Mouse (Mus musculus) stomach, postnatal 0 days (tissue): ENCODE measurements at regions not wholly inside any gene's neighbourhood (a gene's known extent, or its start where the extent isn't known, plus 50 kb on each side); places are given as distances from the start of the nearest gene placed in this dataset.

Experiments
- CTCF ChIP-seq: IDR thresholded peaks from 2 replicates; pipeline ENCODE4 v1.5.1; 2016; ENCODE audit warnings: antibody characterized with exemption, low read depth, mild to moderate bottlenecking, moderate library complexity
- EP300 ChIP-seq: optimal IDR thresholded peaks from 2 replicates; pipeline ENCODE3; 2016; ENCODE audit warnings: antibody characterized with exemption

DNA sequence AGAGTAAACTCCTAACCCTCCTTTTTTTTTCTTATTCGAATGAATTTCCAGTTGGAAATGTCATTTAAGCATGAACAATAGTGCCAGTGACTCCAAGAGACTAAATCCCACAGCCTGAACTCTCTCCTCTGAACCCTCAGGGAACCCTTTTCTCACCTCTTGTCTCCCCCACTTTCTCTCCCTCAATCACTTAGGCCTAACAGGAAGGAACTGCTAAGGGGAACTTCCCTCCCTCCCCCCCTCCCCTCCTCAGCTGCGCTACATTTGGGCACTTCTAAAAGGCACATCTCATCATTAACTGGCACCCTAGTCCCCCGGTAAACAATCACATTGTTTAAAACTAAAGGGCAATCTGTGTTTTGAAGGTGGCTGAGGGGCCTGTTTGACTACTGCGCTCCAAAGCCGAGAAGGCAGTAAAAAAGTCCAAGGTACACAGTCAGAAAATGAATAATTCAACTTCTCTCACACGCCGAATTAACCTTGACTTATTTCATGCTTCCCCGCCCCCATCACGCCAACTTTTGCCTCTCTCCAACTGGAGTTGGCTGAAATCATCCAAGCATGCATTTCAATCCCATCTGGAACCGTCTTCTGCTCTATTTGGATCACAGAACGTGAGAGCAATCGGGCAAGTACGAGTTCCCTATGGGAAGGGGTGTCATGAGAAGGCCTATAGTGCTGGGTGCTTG is 71.2 kb upstream of the Klf7 start:
- TF ChIP-seq CTCF (no peak), EP300 (no peak)
